Mouse (Mus musculus): Measurements from ENCODE around the gene Olfr1360.

- no peak for TF ChIP-seq CTCF (IDR thresholded peaks at IDR 0.05; ENCODE audit: control insufficient read depth, insufficient read depth, insufficient replicate concordance, low read depth, low read length)
- TF ChIP-seq POLR2A (IDR thresholded peaks at IDR 0.05; ENCODE audit: control insufficient read depth, low read depth, low read length) = no peak
These were observed 34.8 kb downstream of the Olfr1360 start, which contains the start of gene Olfr11 for GRCm38 (mm10) chr13:21642418-21642817.
